In the genomic region with DNA sequence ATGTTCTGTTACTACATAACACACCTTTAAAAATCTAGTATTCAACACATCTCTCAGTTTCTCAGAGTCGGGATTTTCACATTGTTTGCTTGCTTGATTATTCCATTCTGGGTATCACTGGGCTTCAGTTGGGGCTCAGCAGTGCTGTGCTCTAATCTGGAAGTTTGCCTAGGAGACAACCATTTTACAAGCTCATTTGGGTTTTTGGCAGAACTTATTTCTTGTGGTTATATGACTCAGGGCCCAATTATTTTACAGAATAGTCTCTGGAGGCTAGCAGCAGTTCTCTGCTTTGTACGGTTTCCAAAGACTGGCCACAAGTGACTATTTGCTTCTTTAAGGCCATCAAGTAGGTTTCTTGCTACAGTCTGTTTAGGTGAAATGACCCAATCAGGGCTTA, we compare ENCODE assay signal across 14 mouse cellular contexts.
"Had no signal": no experiment of that assay in that cellular context is flagged by ENCODE, and none has a peak within 500 bp of the region (broad histone marks: within the 10 kb centered on the region; RNA-seq: fewer than 3 reads in every experiment).

No protein-coding gene starts in this region.

- H3K4me2 ChIP-seq: kidney, embryonic 15.5 days; liver, embryonic 12.5 days; liver, embryonic 15.5 days; lung, embryonic 15.5 days; midbrain, embryonic 11.5 days had no signal

- DNase-seq: kidney, adult 8-10 months; kidney, postnatal 36 days; liver; lung, adult 18-20 months; lung, postnatal 10 days; lung, postnatal 4 days; midbrain, embryonic 14.5 days; thymus, adult 18-20 months; thymus, postnatal 14 days had no signal

- H3K9ac ChIP-seq: kidney, embryonic 15.5 days; liver, embryonic 12.5 days; liver, embryonic 15.5 days; lung, embryonic 15.5 days had no signal

- H3K4me1 ChIP-seq: kidney, embryonic 15.5 days; liver, embryonic 12.5 days; liver, embryonic 15.5 days; lung, embryonic 15.5 days had no signal

- H3K27ac ChIP-seq: kidney, embryonic 15.5 days; liver, embryonic 12.5 days; liver, embryonic 15.5 days; lung, embryonic 15.5 days had no signal

- H3K9me3 ChIP-seq: kidney, embryonic 15.5 days; liver, embryonic 12.5 days; liver, embryonic 15.5 days; lung, embryonic 15.5 days had no signal

- ATAC-seq: liver, embryonic 12.5 days had no signal

- H3K27me3 ChIP-seq: kidney, embryonic 15.5 days; liver, embryonic 12.5 days; liver, embryonic 15.5 days; lung, embryonic 15.5 days had no signal

- H3K36me3 ChIP-seq: kidney, embryonic 15.5 days; liver, embryonic 12.5 days; liver, embryonic 15.5 days; lung, embryonic 15.5 days had no signal

- H3K4me3 ChIP-seq: kidney, embryonic 15.5 days; liver, embryonic 12.5 days; liver, embryonic 15.5 days; lung, embryonic 15.5 days had no signal
